Mouse (Mus musculus) midbrain, embryonic 13.5 days (tissue): ENCODE results near the gene Cdc42ep1. TPM values are rescaled to one million over a fixed set of nuclear protein-coding genes. Genes with fewer than 3 reads are reported as not detected.
A peak's percentile ranks its signal among the peaks of the same experiment; 100 is the strongest.

Experiments
- ATAC-seq: fragments of 200-750 bp; cut with Nextera tagmentation; 2 replicates; pipeline ENCODE4 v1.8.0; 2017; ENCODE audit warnings: mild to moderate bottlenecking, moderate TSS enrichment, moderate library complexity
- H3K27ac ChIP-seq: fragments of 300-500 bp; sonication (generic); 2 replicates; pipeline ENCODE4 v1.5.1; 2015; ENCODE audit warnings: inconsistent platforms, mild to moderate bottlenecking, moderate library complexity
- H3K27me3 ChIP-seq: fragments of 300-500 bp; sonication (generic); 2 replicates; pipeline ENCODE4 v1.6.1; 2015; ENCODE audit warnings: mild to moderate bottlenecking, inconsistent platforms
- H3K36me3 ChIP-seq: fragments of 300-500 bp; sonication (generic); 2 replicates; pipeline ENCODE4 v1.6.1; 2015; ENCODE audit warnings: mild to moderate bottlenecking, inconsistent platforms
- H3K4me1 ChIP-seq: fragments of 300-500 bp; sonication (generic); replicated peaks from 2 replicates; pipeline ENCODE4 v1.6.1; 2015; ENCODE audit warnings: inconsistent platforms
- H3K4me2 ChIP-seq: fragments of 300-500 bp; sonication (generic); replicated peaks from 2 replicates; pipeline ENCODE4 v1.6.1; 2015; ENCODE audit warnings: moderate library complexity, mild to moderate bottlenecking, inconsistent platforms
- H3K4me3 ChIP-seq: fragments of 300-500 bp; sonication (generic); replicated peaks from 2 replicates; pipeline ENCODE4 v1.5.1; 2015; ENCODE audit warnings: mild to moderate bottlenecking, inconsistent platforms
- H3K9ac ChIP-seq: fragments of 300-500 bp; sonication (generic); replicated peaks from 2 replicates; pipeline ENCODE4 v1.6.1; 2015; ENCODE audit warnings: mild to moderate bottlenecking, inconsistent platforms
- H3K9me3 ChIP-seq: fragments of 300-500 bp; sonication (generic); 2 replicates; pipeline ENCODE4 v1.6.1; 2016; ENCODE audit warnings: mild to moderate bottlenecking, inconsistent platforms
- WGBS: fragments of 180-500 bp; shearing (Covaris S2); methylation state at CpG from one replicate; pipeline ENCODE4 v1.1.7; 2015; 5-methylcytosine and 5-hydroxymethylcytosine counted together
- polyA plus RNA-seq: library from polyadenylated mRNA; unstranded; fragments of >200 nt; fragmentation: Nextera tagmentation; extraction: Ambion mirVana; gene quantifications from 2 replicates; pipeline ENCODE4 v1.2.1, GENCODE M21; 2015

The Cdc42ep1 gene
- polyA plus RNA-seq, 1 experiment from 2014 or later, result 8.5 TPM

GRCm38 (mm10) chr15:78855303-78855965 is 13.0 kb downstream of the Cdc42ep1 start, which contains the start of gene Lgals2:
Lgals2 (minus strand) TSS chr15:78855529.
- H3K9me3 ChIP-seq, result no peaks in the 10 kb centered on the region
- H3K4me1 ChIP-seq, result 0 out of 2 replicates have a peak, but pooled peaks cover 5% of the 10 kb centered on the region
- 82% methylated on average over 8 of the region's 8 CpGs for WGBS
- H3K4me3 ChIP-seq, result no peak within 1 kb of the TSS
- H3K9ac ChIP-seq, result no peak within 1 kb of the TSS
- no peak for ATAC-seq
- no peak within 1 kb of the TSS for H3K4me2 ChIP-seq
- H3K36me3 ChIP-seq, result no peaks in the 10 kb centered on the region
- H3K27me3 ChIP-seq, result peaks cover 10% of the 10 kb centered on the region; the same call in 1 of the 2 replicates
- no peak within 1 kb of the TSS for H3K27ac ChIP-seq

- H3K36me3 ChIP-seq, result no peaks in the 10 kb centered on the region
Observed at GRCm38 (mm10) chr15:78857009-78857408, 14.6 kb downstream of the Cdc42ep1 start.

GRCm38 (mm10) chr15:78859311-78859710 is 16.9 kb downstream of the Cdc42ep1 start:
- ATAC-seq, result no peak
- Histone ChIP-seq H3K36me3 (no peaks in the 10 kb centered on the region), H3K27me3 (no peaks in the 10 kb centered on the region), H3K9ac (no peak overlapping the region), H3K4me3 (no peak overlapping the region), H3K4me1 (no peaks in the 10 kb centered on the region), H3K4me2 (no peak overlapping the region), H3K9me3 (no peaks in the 10 kb centered on the region), H3K27ac (no peak overlapping the region)
- WGBS, result 86% methylated on average over 4 of the region's 4 CpGs

More at GRCm38 (mm10) chr15:78857009-78857408, 14.6 kb downstream of the Cdc42ep1 start:
- Histone ChIP-seq H3K4me2 (no peak overlapping the region), H3K9ac (no peak overlapping the region), H3K4me1 (no peaks in the 10 kb centered on the region), H3K4me3 (no peak overlapping the region), H3K27ac (no peak overlapping the region), H3K9me3 (no peaks in the 10 kb centered on the region), H3K27me3 (0 out of 2 replicates have a peak, but pooled peaks cover 5% of the 10 kb centered on the region)
- WGBS, result 80% methylated on average over 7 of the region's 7 CpGs
- ATAC-seq, result no peak

GRCm38 (mm10) chr15:78859714-78860113 is 17.3 kb downstream of the Cdc42ep1 start:
- WGBS, result 86% methylated on average over 6 of the region's 6 CpGs
- Histone ChIP-seq H3K4me1 (no peaks in the 10 kb centered on the region), H3K4me2 (no peak overlapping the region), H3K27me3 (no peaks in the 10 kb centered on the region), H3K4me3 (no peak overlapping the region), H3K36me3 (no peaks in the 10 kb centered on the region), H3K9ac (no peak overlapping the region), H3K27ac (no peak overlapping the region), H3K9me3 (no peaks in the 10 kb centered on the region)
- ATAC-seq, result no peak

- Histone ChIP-seq H3K9me3 (no peaks in the 10 kb centered on the region), H3K4me1 (no peaks in the 10 kb centered on the region), H3K36me3 (no peaks in the 10 kb centered on the region), H3K27ac (no peak overlapping the region), H3K4me3 (no peak overlapping the region), H3K27me3 (no peaks in the 10 kb centered on the region; the same call in 1 of the 2 replicates), H3K9ac (no peak overlapping the region), H3K4me2 (no peak overlapping the region)
- ATAC-seq, result no peak
- 91% methylated on average over 5 of the region's 5 CpGs for WGBS
Observed at GRCm38 (mm10) chr15:78862280-78862679, 19.9 kb downstream of the Cdc42ep1 start.

- Histone ChIP-seq H3K4me2 (no peak overlapping the region), H3K36me3 (no peaks in the 10 kb centered on the region), H3K27ac (no peak overlapping the region), H3K4me3 (no peak overlapping the region), H3K27me3 (no peaks in the 10 kb centered on the region; the same call in 1 of the 2 replicates), H3K4me1 (no peaks in the 10 kb centered on the region), H3K9ac (no peak overlapping the region), H3K9me3 (no peaks in the 10 kb centered on the region)
- no peak for ATAC-seq
- WGBS, result 78% methylated on average over 2 of the region's 2 CpGs
Observed at GRCm38 (mm10) chr15:78863154-78863553, 20.7 kb downstream of the Cdc42ep1 start.

- Histone ChIP-seq H3K9me3 (no peaks in the 10 kb centered on the region), H3K4me3 (no peak overlapping the region), H3K27me3 (no peaks in the 10 kb centered on the region; the same call in 1 of the 2 replicates), H3K4me1 (peaks cover 5% of the 10 kb centered on the region; the same call in 1 of the 2 replicates), H3K36me3 (no peaks in the 10 kb centered on the region), H3K27ac (no peak overlapping the region), H3K9ac (no peak overlapping the region), H3K4me2 (no peak overlapping the region)
- 46% methylated on average over 13 of the region's 13 CpGs for WGBS
- ATAC-seq, result no peak
Observed at GRCm38 (mm10) chr15:78863852-78864253, 21.4 kb downstream of the Cdc42ep1 start.

GRCm38 (mm10) chr15:78868398-78868797 is 26.0 kb downstream of the Cdc42ep1 start:
- Histone ChIP-seq H3K4me1 (peaks cover 6% of the 10 kb centered on the region; the same call in 1 of the 2 replicates), H3K4me3 (no peak overlapping the region), H3K27me3 (no peaks in the 10 kb centered on the region; the same call in 1 of the 2 replicates), H3K27ac (peak overlapping the region; percentile 71), H3K36me3 (no peaks in the 10 kb centered on the region), H3K9ac (no peak overlapping the region), H3K4me2 (no peak overlapping the region), H3K9me3 (no peaks in the 10 kb centered on the region)
- 23% methylated on average over 9 of the region's 9 CpGs for WGBS
- peak; percentile 66 for ATAC-seq

GRCm38 (mm10) chr15:78868826-78869233 is 26.4 kb downstream of the Cdc42ep1 start:
- Histone ChIP-seq H3K9me3 (no peaks in the 10 kb centered on the region), H3K4me1 (peaks cover 6% of the 10 kb centered on the region; the same call in 1 of the 2 replicates), H3K9ac (no peak overlapping the region), H3K27ac (peak overlapping the region; percentile 71), H3K4me3 (no peak overlapping the region), H3K4me2 (no peak overlapping the region), H3K36me3 (no peaks in the 10 kb centered on the region), H3K27me3 (no peaks in the 10 kb centered on the region; the same call in 1 of the 2 replicates)
- WGBS, result 54% methylated on average over 7 of the region's 7 CpGs
- ATAC-seq, result peak; percentile 62

GRCm38 (mm10) chr15:78869775-78870174 is 27.4 kb downstream of the Cdc42ep1 start:
- 31% methylated on average over 6 of the region's 6 CpGs for WGBS
- Histone ChIP-seq H3K9ac (no peak overlapping the region), H3K4me2 (no peak overlapping the region), H3K27me3 (no peaks in the 10 kb centered on the region; the same call in 1 of the 2 replicates), H3K36me3 (no peaks in the 10 kb centered on the region), H3K4me3 (no peak overlapping the region), H3K9me3 (no peaks in the 10 kb centered on the region), H3K27ac (no peak overlapping the region), H3K4me1 (peaks cover 6% of the 10 kb centered on the region; the same call in 1 of the 2 replicates)
- ATAC-seq, result no peak

GRCm38 (mm10) chr15:78872021-78872608 is 29.7 kb downstream of the Cdc42ep1 start:
- WGBS, result 50% methylated on average over 5 of the region's 5 CpGs
- ATAC-seq, result no peak

GRCm38 (mm10) chr15:78873803-78874435 is 31.5 kb downstream of the Cdc42ep1 start:
- Histone ChIP-seq H3K9ac (0 out of 2 replicates have a peak overlapping the region, but pooled peaks have one; percentile 1), H3K9me3 (no peaks in the 10 kb centered on the region), H3K27ac (no peak overlapping the region), H3K4me3 (no peak overlapping the region), H3K4me2 (no peak overlapping the region), H3K27me3 (no peaks in the 10 kb centered on the region), H3K4me1 (peaks cover 26% of the 10 kb centered on the region), H3K36me3 (no peaks in the 10 kb centered on the region)
- WGBS, result 51% methylated on average over 13 of the region's 13 CpGs
- ATAC-seq, result no peak

More at GRCm38 (mm10) chr15:78872021-78872608, 29.7 kb downstream of the Cdc42ep1 start:
- Histone ChIP-seq H3K9me3 (no peaks in the 10 kb centered on the region), H3K36me3 (no peaks in the 10 kb centered on the region), H3K27me3 (no peaks in the 10 kb centered on the region), H3K27ac (no peak overlapping the region), H3K4me3 (no peak overlapping the region), H3K4me1 (peaks cover 22% of the 10 kb centered on the region), H3K9ac (no peak overlapping the region), H3K4me2 (no peak overlapping the region)
